Mouse (Mus musculus): Measurements from ENCODE around the gene Ndst4. TPM values are rescaled to one million over a fixed set of nuclear protein-coding genes. Genes with fewer than 3 reads are reported as not detected.

Ndst4 gene
- polyA plus RNA-seq, 1 experiment: 4.0 TPM

DNA sequence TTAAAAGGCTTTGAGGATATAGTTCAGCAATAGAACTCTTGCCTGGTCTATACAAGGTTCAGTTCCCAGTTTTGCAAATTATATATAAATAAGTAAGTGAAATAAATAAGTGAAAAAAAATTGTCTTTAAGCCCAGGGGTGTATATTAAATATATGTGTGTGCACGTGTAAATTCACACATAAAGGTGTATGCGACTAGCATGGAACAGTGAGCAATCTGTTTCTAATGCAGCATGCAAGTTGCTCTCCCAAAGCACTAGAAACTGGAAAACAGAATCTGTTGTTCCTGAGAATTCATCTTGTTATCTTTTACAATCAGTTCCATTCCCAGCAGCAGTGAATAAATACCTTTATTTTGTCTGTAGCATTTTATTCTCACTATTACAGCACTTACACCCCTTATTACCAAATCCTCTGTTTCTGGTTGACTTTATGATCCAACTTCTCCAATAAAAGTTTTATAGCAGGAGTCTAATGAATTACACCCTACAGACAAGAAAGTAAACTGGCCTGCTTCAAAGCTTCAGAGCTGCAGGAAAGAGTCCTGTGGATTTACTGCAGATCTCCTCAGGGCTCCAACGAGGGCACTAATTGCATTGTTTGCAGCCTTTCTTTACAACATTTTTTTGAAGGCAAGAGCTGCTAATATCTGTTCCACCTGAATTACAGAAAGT, 340.7 kb downstream of the Ndst4 start:
- DNase-seq (ENCODE audit: low read depth): no peak
- TF ChIP-seq CTCF (IDR thresholded peaks at IDR 0.05; ENCODE audit: borderline replicate concordance, extremely low read depth, insufficient read depth, insufficient read length) (no peak), POLR2A (IDR thresholded peaks at IDR 0.05; ENCODE audit: borderline replicate concordance, extremely low read depth, insufficient read depth, insufficient read length, poor library complexity, severe bottlenecking) (no peak)

DNA sequence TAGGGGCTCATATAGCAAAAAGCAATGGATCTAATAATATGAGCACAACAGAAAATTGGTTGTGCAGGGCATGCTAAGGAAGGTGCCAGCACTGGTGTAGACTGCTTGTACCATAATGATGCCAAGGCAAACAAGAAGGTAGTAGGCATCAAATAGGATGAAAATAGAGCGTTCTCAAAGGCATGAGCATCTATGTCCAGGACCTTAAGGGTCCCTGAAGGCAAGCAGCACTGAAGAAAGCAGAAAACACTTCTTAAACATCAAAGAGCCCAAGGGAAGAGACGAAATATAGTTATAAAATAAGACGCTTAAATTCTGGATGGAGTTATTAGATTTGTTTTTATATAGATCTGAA, 341.2 kb downstream of the Ndst4 start:
- TF ChIP-seq POLR2A (IDR thresholded peaks at IDR 0.05; ENCODE audit: borderline replicate concordance, extremely low read depth, insufficient read depth, insufficient read length, poor library complexity, severe bottlenecking): no peak
- no peak for TF ChIP-seq CTCF (IDR thresholded peaks at IDR 0.05; ENCODE audit: borderline replicate concordance, extremely low read depth, insufficient read depth, insufficient read length)
- DNase-seq (ENCODE audit: low read depth): no peak

DNA sequence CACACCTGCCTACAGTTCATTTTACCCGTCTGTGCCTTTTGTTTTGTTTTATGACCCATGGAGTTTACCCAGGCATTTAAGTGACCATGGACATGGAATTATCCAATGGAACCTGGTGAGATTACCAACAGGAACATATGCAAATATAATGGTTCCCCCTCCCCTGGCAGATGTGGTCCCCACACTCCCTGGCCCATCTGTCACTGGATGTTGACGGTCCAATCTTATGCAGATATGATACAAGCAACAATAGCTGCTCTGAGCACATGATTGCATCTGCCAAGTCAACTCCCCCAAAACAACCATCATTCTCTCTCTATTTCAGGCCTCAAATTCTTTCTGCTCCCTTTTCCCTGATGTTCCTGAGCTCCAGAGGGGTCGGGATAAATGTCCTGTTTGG, 342.5 kb downstream of the Ndst4 start:
- TF ChIP-seq CTCF (IDR thresholded peaks at IDR 0.05; ENCODE audit: borderline replicate concordance, extremely low read depth, insufficient read depth, insufficient read length) (no peak), POLR2A (IDR thresholded peaks at IDR 0.05; ENCODE audit: borderline replicate concordance, extremely low read depth, insufficient read depth, insufficient read length, poor library complexity, severe bottlenecking) (no peak)
- no peak for DNase-seq (ENCODE audit: low read depth)

DNA sequence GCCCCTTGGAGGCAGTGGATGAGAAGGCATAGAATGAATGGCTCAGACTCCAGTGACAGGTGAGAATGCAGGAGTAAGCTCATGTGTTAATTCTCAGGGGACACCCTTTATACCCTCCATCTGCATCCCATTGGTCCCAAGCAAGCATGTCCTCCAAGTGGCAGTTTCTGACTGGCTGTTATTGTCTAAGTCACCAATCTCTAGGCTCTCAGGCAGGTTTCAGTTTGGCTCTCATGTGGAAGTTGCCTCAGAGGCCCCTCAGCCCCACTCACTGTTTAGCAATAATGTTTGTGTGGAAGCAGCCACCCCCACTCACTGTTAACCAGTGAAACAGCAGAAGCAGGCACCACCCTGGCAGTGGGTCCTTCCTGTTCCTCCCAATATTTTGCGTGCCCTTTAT, 353.0 kb downstream of the Ndst4 start:
- no peak for DNase-seq (ENCODE audit: low read depth)
- no peak for TF ChIP-seq CTCF (IDR thresholded peaks at IDR 0.05; ENCODE audit: borderline replicate concordance, extremely low read depth, insufficient read depth, insufficient read length)
- no peak for TF ChIP-seq POLR2A (IDR thresholded peaks at IDR 0.05; ENCODE audit: borderline replicate concordance, extremely low read depth, insufficient read depth, insufficient read length, poor library complexity, severe bottlenecking)

DNA sequence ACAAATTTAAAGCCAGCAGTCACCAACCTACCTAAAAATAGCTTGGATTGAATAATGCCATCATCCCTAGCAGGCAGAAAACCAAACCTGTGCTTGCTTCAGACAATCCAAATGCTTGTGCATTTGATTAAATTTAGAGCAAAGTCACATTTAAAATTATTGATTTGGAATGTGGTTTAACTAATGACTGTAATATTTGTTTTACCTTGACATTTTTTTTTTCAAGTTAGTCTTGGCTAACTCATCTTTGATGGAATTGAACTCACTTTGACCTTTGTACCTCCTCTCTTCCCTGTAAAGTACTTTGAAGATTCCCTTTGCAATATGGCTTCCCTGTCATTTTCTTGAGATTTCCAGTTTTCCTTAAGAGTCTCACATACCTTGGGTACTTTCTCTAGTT, 356.8 kb downstream of the Ndst4 start:
- TF ChIP-seq POLR2A (IDR thresholded peaks at IDR 0.05; ENCODE audit: borderline replicate concordance, extremely low read depth, insufficient read depth, insufficient read length, poor library complexity, severe bottlenecking): no peak
- TF ChIP-seq CTCF (IDR thresholded peaks at IDR 0.05; ENCODE audit: borderline replicate concordance, extremely low read depth, insufficient read depth, insufficient read length): no peak
- DNase-seq (ENCODE audit: low read depth): no peak

Data from brain, embryonic 14.5 days (tissue).